Mouse (Mus musculus): Measurements from ENCODE around the gene Slit1. TPM values are rescaled to one million over a fixed set of nuclear protein-coding genes. Genes with fewer than 3 reads are reported as not detected.

The Slit1 gene
- polyA plus RNA-seq, 1 experiment = 0.80 TPM

- Histone ChIP-seq H3ac (ENCODE audit: control insufficient read depth, insufficient read length) (no peak overlapping the region), H3K4me2 (ENCODE audit: low read depth) (no peak overlapping the region), H3K4me3 (no peak overlapping the region), H3K27me3 (ENCODE audit: control insufficient read depth, insufficient read depth, insufficient read length) (no peaks in the 10 kb centered on the region), H3K79me2 (ENCODE audit: control insufficient read depth, insufficient read depth) (no peaks in the 10 kb centered on the region), H3K36me3 (ENCODE audit: control insufficient read depth, insufficient read depth) (no peaks in the 10 kb centered on the region)
- TF ChIP-seq TCF12 (IDR thresholded peaks at IDR 0.05; ENCODE audit: insufficient read depth, poor library complexity, severe bottlenecking) (no peak), MYOD1 (IDR thresholded peaks at IDR 0.05; ENCODE audit: control insufficient read depth in 1 of 3, insufficient read length in 2 of 3, low read depth in 2 of 3) (peak in 1 of 3 experiments; percentile 63)
These were observed 142.8 kb downstream of the Slit1 start for GRCm38 (mm10) chr19:41600647-41601046.

DNA sequence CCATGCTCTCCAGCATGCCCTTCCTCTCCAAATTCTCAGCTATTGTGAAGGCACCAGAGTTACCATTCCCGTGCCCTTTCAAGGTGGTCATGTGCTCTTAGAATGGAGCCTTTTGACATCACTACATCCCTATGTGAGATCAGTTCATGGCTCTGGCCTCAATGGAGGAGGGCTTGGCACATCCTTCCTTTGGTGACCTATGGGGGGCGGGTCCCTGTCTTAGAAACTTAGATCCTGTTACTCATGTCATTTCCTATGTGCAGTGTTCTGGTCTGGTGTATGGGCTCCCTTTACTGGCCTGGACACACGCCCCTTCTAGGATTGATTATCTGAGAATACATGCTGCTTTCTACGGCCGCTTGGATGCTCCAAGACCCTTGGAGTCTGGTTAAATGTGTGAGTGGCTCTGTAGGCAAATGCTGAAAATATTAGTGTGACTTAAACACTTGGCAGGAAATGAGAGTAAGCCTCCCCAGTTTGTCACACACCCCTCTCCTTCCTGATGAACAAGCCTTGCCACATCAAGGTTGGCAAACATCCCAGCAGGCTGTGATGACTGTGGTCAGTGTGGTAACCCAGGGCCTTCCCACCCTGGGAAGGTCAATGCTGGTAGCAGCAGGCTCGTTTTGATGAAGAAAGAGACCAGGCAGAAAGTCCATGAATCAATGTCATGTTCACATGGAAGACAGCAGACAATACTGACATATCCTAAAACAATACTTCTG is 146.1 kb downstream of the Slit1 start:
- no peaks in the 10 kb centered on the region for H3K36me3 ChIP-seq (ENCODE audit: control insufficient read depth, insufficient read depth)
- H3K27me3 ChIP-seq (ENCODE audit: control insufficient read depth, insufficient read depth, insufficient read length) = no peaks in the 10 kb centered on the region
- H3K79me2 ChIP-seq (ENCODE audit: control insufficient read depth, insufficient read depth) = no peaks in the 10 kb centered on the region
- TF ChIP-seq POLR2AphosphoS2 (IDR thresholded peaks at IDR 0.05; ENCODE audit: insufficient read length, low read depth) = peak; percentile 28
- TF ChIP-seq MAX (IDR thresholded peaks at IDR 0.05; ENCODE audit: low read depth) = no peak
- TF ChIP-seq MYOD1 (IDR thresholded peaks at IDR 0.05; ENCODE audit: control insufficient read depth in 1 of 3, insufficient read length in 2 of 3, low read depth in 2 of 3) = peak in 1 of 3 experiments; percentile 29
- TF ChIP-seq CEBPB (IDR thresholded peaks at IDR 0.05; ENCODE audit: insufficient read depth, poor library complexity, severe bottlenecking) = peak; percentile 76
- TF ChIP-seq REST (IDR thresholded peaks at IDR 0.05; ENCODE audit: insufficient read depth, insufficient read length) = no peak
- TF ChIP-seq MYOG (IDR thresholded peaks at IDR 0.05; ENCODE audit: control insufficient read depth in 1 of 3, insufficient read depth in 1 of 3, insufficient read length in 2 of 3, low read depth in 2 of 3) = peak in 2 of 3 experiments; percentile 42 to 54
- no peak for TF ChIP-seq E2F4 (IDR thresholded peaks at IDR 0.05; ENCODE audit: insufficient read depth)
- H3ac ChIP-seq (ENCODE audit: control insufficient read depth, insufficient read length) = no peak overlapping the region
- H3K4me2 ChIP-seq (ENCODE audit: low read depth) = peak overlapping the region; percentile 51
- H3K4me3 ChIP-seq = no peak overlapping the region

- no peaks in the 10 kb centered on the region for H3K79me2 ChIP-seq (ENCODE audit: control insufficient read depth, insufficient read depth)
- TF ChIP-seq SRF (IDR thresholded peaks at IDR 0.05; ENCODE audit: control insufficient read depth, insufficient read length, low read depth) (no peak), TCF12 (IDR thresholded peaks at IDR 0.05; ENCODE audit: insufficient read depth, poor library complexity, severe bottlenecking) (no peak), E2F4 (IDR thresholded peaks at IDR 0.05; ENCODE audit: insufficient read depth) (no peak), POLR2AphosphoS2 (IDR thresholded peaks at IDR 0.05; ENCODE audit: insufficient read length, low read depth) (no peak), MYOD1 (IDR thresholded peaks at IDR 0.05; ENCODE audit: control insufficient read depth in 1 of 3, insufficient read length in 2 of 3, low read depth in 2 of 3) (no peak), TCF3 (IDR thresholded peaks at IDR 0.05; ENCODE audit: insufficient read length, low read depth) (no peak), MAX (IDR thresholded peaks at IDR 0.05; ENCODE audit: low read depth) (no peak), CEBPB (IDR thresholded peaks at IDR 0.05; ENCODE audit: insufficient read depth, poor library complexity, severe bottlenecking) (no peak), POLR2A (IDR thresholded peaks at IDR 0.05; ENCODE audit: insufficient read length, low read depth) (no peak), MYOG (IDR thresholded peaks at IDR 0.05; ENCODE audit: control insufficient read depth in 1 of 3, insufficient read depth in 1 of 3, insufficient read length in 2 of 3, low read depth in 2 of 3) (no peak), REST (IDR thresholded peaks at IDR 0.05; ENCODE audit: insufficient read depth, insufficient read length) (no peak), USF1 (IDR thresholded peaks at IDR 0.05; ENCODE audit: low read depth) (no peak)
These were observed 151.7 kb downstream of the Slit1 start for GRCm38 (mm10) chr19:41591808-41592207.

DNA sequence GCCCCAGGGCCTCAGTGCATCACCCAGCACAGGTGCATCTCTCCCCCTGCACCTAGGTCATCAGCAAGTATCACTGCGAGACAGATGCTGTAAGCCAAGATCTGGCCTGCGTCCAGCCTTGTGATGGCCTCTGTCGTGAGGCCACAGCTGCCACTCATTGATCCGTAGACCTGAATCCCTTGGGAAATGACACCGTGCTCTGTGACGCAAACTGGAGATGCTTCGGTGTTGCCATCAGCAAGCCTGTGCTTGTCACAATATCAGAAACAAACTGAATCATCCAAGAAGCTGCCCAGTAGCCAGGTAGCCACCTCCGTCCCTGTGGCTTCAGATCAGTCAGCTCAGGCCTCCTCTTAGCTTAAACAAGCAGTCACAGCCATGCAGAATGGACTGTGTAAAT is 153.8 kb downstream of the Slit1 start:
- Histone ChIP-seq H3K36me3 (ENCODE audit: control insufficient read depth, insufficient read depth) (peaks cover 3% of the 10 kb centered on the region), H3K4me2 (ENCODE audit: low read depth) (no peak overlapping the region), H3K27me3 (ENCODE audit: control insufficient read depth, insufficient read depth, insufficient read length) (no peaks in the 10 kb centered on the region), H3K79me2 (ENCODE audit: control insufficient read depth, insufficient read depth) (no peaks in the 10 kb centered on the region), H3K4me3 (no peak overlapping the region), H3ac (ENCODE audit: control insufficient read depth, insufficient read length) (no peak overlapping the region)
- no peak for TF ChIP-seq USF1 (IDR thresholded peaks at IDR 0.05; ENCODE audit: low read depth)
- TF ChIP-seq TCF3 (IDR thresholded peaks at IDR 0.05; ENCODE audit: insufficient read length, low read depth) = no peak
- TF ChIP-seq MAX (IDR thresholded peaks at IDR 0.05; ENCODE audit: low read depth) = no peak
- TF ChIP-seq MYOG (IDR thresholded peaks at IDR 0.05; ENCODE audit: control insufficient read depth in 1 of 3, insufficient read depth in 1 of 3, insufficient read length in 2 of 3, low read depth in 2 of 3) = no peak
- no peak for TF ChIP-seq REST (IDR thresholded peaks at IDR 0.05; ENCODE audit: insufficient read depth, insufficient read length)
- TF ChIP-seq POLR2A (IDR thresholded peaks at IDR 0.05; ENCODE audit: insufficient read length, low read depth) = no peak
- TF ChIP-seq POLR2AphosphoS2 (IDR thresholded peaks at IDR 0.05; ENCODE audit: insufficient read length, low read depth) = no peak

More at GRCm38 (mm10) chr19:41591808-41592207, 151.7 kb downstream of the Slit1 start:
- no peaks in the 10 kb centered on the region for H3K36me3 ChIP-seq (ENCODE audit: control insufficient read depth, insufficient read depth)
- no peak overlapping the region for H3ac ChIP-seq (ENCODE audit: control insufficient read depth, insufficient read length)
- H3K27me3 ChIP-seq (ENCODE audit: control insufficient read depth, insufficient read depth, insufficient read length) = no peaks in the 10 kb centered on the region
- no peak overlapping the region for H3K4me2 ChIP-seq (ENCODE audit: low read depth)
- H3K4me3 ChIP-seq = no peak overlapping the region

GRCm38 (mm10) chr19:41589026-41589425 is 154.4 kb downstream of the Slit1 start:
- Histone ChIP-seq H3K79me2 (ENCODE audit: control insufficient read depth, insufficient read depth) (no peaks in the 10 kb centered on the region), H3K4me3 (no peak overlapping the region), H3K36me3 (ENCODE audit: control insufficient read depth, insufficient read depth) (peaks cover 4% of the 10 kb centered on the region), H3ac (ENCODE audit: control insufficient read depth, insufficient read length) (no peak overlapping the region), H3K4me2 (ENCODE audit: low read depth) (no peak overlapping the region), H3K27me3 (ENCODE audit: control insufficient read depth, insufficient read depth, insufficient read length) (no peaks in the 10 kb centered on the region)
- TF ChIP-seq E2F4 (IDR thresholded peaks at IDR 0.05; ENCODE audit: insufficient read depth) = no peak
- TF ChIP-seq MYOG (IDR thresholded peaks at IDR 0.05; ENCODE audit: control insufficient read depth in 1 of 3, insufficient read depth in 1 of 3, insufficient read length in 2 of 3, low read depth in 2 of 3) = no peak
- no peak for TF ChIP-seq USF1 (IDR thresholded peaks at IDR 0.05; ENCODE audit: low read depth)
- no peak for TF ChIP-seq MAX (IDR thresholded peaks at IDR 0.05; ENCODE audit: low read depth)
- TF ChIP-seq MYOD1 (IDR thresholded peaks at IDR 0.05; ENCODE audit: control insufficient read depth in 1 of 3, insufficient read length in 2 of 3, low read depth in 2 of 3) = no peak
- TF ChIP-seq TCF12 (IDR thresholded peaks at IDR 0.05; ENCODE audit: insufficient read depth, poor library complexity, severe bottlenecking) = no peak
- TF ChIP-seq CEBPB (IDR thresholded peaks at IDR 0.05; ENCODE audit: insufficient read depth, poor library complexity, severe bottlenecking) = no peak
- no peak for TF ChIP-seq POLR2AphosphoS2 (IDR thresholded peaks at IDR 0.05; ENCODE audit: insufficient read length, low read depth)
- TF ChIP-seq SRF (IDR thresholded peaks at IDR 0.05; ENCODE audit: control insufficient read depth, insufficient read length, low read depth) = no peak
- TF ChIP-seq TCF3 (IDR thresholded peaks at IDR 0.05; ENCODE audit: insufficient read length, low read depth) = no peak
- TF ChIP-seq REST (IDR thresholded peaks at IDR 0.05; ENCODE audit: insufficient read depth, insufficient read length) = no peak
- no peak for TF ChIP-seq POLR2A (IDR thresholded peaks at IDR 0.05; ENCODE audit: insufficient read length, low read depth)
